Mouse (Mus musculus) fat pad, adult 2 months (tissue): Measurements from ENCODE around the gene Tusc2.
"Not testable (repeated sequence)": the region's sequence is repeated elsewhere in the genome, so short reads cannot be mapped to it uniquely, and the experiment has no call there.

ENCODE experiments used
- DNase-seq: peaks from one replicate; pipeline ENCODE4 v3.0.0-alpha.2; 2011; ENCODE audit warnings: low read depth, low spot score; ENCODE audit errors: extremely low read depth

The Tusc2 gene

DNA sequence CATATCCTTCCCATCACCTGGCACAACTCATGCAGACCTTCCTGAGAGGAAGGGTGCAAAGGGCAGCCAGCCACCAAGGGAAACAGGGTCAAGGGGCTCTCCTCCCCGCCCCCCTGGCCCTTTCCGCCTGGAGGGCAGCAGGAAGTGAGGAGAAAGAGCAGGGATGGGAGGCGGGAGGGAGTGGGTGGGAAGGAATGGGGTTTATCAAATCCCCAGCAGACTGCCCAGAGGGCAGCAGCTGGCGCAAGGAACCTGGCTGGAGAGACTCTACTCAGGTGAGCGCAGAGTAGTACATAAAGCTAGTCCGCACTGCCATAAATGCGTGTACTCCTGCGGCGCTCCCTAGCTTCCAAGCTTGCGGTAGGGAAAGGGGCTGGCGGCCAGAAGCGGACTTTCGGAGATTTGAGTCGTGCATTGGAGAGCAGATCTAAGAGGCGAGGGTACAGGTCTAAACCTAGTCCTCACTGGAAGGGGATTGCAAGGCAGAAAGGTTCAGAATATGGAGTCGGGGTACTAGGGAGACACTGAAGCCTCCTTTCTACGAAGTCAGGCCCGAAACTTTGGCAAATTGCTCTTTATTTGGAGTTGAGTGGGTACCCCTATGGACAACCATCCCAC is 4.8 kb downstream of the Tusc2 start, which contains the start of gene Hyal2:
TSS of gene Hyal2 (plus strand) at position 244 of the 618 bp plus-strand sequence.
- DNase-seq = no peak

DNA sequence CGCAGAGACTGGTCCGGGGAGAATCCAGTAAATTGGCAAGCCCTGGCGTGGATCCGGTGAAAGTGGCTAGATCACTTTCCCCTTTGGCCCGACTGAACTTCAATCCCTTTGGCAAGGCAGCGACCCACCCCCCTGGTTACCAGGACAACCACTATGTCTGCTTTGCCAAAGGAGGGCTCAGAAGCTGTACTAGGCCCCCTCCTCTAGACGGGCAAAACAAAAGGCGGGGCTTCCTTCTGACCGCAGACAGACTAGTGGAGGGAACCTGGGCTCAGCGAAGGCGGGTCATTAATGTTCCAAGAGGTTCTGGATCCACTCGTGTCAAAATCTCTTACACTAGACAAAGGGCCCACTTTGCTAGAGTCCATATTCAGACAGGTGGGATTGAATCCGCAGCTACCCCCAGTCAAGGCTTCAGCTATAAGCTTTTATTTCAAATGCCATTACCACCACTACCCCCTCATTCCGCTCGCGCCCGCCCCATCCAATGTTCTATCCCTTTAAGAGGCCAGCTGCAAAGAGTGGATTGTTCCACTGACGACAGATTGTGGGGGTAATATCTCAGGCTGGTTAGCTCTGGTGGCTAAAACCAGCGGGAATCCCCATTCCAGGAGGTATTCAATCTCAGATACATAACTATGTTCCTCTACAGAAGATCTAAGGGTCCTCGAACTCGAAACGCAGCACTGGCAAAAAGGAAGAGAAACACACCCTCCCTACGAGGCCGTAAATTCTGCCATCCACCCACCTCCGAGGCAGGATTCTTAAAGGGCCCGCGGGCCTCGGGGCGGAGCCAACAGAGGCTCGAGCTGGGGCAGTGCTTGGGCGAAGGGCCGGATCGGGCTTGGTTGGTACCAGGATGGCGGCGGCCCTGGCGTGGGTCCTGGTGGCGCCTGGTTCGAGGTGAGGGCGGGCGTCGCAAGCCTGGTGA is 5.5 kb downstream of the Tusc2 start:
- no peak for DNase-seq

DNA sequence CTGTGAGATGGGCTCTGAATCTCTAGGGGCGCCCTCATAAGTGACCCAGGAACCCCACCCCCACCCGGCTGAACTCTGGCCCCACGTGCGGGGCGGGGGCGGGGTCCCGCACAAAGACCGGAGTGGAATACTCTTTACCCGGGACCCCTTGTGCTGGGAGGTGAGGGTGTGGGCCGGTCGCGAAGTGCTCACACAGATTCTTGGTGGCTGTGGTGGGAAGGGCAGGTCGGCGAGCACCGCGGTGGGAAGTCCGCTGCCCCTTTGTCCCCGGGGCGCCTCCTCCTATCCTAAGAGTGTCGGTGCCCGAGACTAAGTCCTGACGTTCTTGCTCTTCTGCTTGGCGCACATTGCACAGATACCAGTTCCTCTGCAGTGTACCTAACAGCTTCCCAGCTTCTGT is 6.2 kb downstream of the Tusc2 start:
- no peak for DNase-seq

DNA sequence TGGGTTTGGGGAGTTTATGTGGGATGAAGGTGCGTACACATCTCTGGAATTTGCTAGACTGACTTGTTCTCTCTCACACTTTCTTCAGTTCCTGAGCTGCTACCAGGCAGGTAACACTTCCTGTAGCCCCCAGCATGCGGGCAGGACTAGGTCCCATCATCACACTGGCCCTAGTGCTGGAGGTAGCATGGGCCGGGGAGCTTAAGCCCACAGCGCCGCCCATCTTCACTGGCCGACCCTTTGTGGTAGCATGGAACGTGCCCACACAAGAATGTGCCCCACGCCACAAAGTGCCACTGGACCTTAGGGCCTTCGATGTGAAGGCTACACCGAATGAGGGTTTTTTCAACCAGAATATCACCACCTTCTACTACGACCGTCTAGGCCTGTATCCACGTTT is 7.0 kb downstream of the Tusc2 start:
- DNase-seq = no peak

DNA sequence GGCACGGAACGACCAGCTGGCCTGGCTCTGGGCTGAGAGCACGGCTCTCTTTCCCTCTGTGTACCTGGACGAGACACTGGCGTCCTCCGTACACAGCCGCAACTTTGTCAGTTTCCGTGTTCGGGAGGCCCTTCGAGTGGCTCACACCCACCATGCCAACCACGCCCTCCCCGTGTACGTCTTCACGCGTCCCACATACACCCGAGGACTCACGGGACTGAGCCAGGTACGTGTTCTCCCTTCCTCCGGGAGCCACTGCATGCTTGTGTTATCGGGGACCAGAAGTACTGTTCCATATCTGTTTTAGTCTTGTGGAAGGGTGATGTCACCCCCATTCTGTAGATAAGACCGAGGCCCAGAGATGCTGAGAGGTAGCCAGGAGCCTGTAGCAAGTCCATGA is 7.8 kb downstream of the Tusc2 start:
- no peak for DNase-seq

DNA sequence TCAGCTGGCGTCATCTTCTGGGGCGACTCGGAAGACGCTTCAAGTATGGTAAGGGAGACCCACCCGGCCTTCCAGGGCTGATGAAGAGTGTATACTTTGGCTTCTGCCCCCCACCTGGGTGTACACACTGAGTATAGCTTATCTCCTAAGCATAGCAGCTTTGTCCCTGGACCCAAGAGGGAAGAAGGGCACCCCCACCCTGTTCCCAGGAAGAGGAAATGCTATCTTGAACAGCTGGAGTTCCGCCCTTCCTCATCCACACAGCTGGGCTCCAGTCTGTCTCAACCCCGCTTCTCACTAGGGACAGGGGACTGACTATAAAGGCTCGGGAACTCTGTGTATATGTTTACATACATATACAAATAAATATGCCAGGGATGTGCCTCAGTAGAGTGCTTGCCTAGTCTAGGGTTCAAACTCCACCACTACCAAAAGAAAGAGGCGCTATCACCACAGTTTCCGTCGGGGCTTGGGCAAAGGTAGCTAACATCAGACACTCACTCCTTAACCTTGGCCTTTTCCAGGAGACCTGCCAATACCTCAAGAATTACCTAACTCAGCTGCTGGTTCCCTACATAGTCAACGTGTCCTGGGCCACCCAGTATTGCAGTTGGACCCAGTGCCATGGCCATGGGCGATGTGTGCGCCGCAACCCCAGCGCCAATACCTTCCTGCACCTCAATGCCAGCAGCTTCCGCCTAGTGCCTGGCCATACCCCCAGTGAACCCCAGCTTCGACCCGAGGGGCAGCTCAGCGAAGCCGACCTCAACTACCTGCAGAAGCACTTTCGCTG is 8.7 kb downstream of the Tusc2 start:
- peak; percentile 94 for DNase-seq

DNA sequence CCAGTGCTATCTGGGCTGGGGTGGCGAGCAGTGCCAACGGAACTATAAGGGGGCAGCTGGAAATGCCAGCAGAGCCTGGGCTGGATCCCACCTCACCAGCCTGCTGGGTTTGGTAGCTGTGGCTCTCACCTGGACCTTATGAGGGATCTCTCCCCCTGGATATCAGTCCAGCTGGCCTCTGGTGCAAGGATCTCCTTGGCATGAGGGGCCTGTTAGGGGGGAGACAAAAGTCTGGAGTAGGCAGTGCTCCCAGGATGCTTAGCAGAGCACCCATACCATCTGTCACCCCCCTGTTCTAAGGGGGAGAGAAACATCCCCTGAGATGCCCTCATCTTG is 9.2 kb downstream of the Tusc2 start:
- no peak for DNase-seq

DNA sequence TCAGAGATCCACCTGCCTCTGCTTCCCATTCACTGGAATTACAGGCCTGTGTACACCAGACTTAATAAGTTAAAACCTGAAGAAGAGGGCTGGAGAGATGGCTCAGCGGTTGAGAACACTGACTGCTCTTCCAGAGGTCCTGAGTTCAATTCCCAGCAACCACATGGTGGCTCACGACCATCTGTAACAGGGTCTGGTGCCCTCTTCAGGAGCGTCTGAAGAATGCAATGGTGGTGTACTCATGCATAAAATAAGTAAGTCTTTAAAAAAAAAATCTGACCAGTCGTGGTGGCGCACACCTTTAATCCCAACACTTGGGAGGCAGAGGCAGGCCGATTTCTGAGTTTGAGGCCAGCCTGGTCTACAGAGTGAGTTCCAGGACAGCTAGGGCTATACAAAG is 10.7 kb downstream of the Tusc2 start:
- not testable (repeated sequence) for DNase-seq

DNA sequence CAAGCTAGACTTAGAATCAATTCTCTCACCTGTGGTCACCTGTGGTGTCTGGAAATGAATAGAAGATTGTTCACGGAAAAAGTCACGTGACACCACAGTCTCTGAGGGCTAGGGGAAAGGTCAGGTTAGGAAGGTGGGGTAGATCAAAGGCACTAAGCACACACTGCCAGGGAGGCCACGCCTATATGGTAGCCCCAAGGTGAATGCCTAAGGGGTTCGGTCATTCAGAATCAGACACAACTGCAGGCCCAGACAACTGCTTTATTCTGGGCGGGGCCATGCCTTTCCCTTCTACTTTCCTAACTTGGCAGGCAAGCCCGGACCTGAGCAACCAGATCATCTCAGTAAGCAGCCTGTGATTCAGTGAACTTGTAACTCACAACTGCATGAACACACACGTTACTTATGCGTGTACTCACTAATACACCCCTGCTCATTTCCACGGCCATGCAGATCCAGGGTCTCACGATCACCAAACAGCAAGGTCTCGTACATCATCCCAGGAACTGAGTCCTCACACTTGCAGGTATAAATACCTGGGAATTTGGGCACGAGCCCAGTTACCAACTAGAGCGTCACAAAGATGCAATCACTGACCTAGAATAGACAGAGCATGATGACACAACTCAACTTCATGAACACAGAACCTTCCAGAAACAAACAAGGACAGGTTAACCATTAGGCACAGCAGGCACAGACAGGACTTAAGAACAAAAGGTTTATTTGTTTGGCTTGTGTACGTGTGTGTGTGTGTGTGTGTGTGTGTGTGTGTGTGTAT is 12.7 kb downstream of the Tusc2 start:
- peak; percentile 90 for DNase-seq

DNA sequence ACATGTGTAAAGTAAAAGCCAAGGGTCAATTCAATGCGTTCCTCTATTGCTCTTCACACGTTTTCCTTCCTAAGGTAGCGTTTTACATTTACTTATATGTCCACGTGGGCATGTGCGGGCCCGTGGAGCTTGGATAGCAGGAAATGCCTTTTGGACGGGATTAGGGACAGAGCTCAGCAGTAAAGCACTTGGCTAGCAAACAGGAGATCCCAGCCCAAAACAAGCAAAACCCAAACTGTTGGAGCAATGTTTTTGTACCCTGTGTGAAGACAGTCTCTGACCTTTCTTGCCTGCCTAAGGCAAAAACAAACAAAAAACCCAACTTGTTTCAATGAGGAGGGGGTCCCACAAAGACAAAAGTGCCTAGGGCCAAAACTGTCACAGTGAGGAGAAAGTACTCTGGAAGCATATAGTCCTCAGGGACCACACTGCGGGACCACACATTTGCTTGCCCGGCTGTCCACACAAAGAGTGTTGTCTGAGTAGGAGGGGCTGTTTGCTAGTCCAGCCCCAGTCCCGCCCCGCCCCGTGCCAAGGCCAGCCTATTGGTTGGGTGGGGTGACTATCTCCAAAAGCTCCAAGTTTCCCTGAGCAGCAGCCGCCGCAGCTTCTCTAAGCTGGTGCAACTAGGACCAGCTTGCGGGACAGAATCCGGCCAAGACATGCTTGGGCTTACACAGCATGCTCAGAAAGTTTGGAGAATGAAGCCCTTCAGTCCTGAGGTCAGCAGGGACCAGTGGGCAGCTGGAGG is 13.5 kb downstream of the Tusc2 start, which contains the start of gene Hyal1:
TSS of gene Hyal1 (plus strand) at position 571 of the 751 bp plus-strand sequence.
- peak; percentile 94 for DNase-seq

DNA sequence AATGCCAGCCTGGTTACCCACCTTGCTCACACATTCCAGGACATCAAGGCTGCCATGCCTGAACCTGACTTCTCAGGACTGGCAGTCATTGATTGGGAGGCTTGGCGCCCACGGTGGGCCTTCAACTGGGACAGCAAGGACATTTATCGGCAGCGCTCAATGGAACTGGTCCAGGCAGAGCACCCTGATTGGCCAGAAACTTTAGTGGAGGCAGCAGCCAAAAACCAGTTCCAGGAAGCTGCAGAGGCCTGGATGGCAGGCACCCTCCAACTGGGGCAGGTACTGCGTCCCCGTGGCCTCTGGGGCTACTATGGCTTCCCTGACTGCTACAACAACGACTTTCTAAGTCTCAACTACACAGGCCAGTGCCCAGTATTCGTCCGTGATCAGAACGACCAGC is 14.8 kb downstream of the Tusc2 start:
- no peak for DNase-seq

DNA sequence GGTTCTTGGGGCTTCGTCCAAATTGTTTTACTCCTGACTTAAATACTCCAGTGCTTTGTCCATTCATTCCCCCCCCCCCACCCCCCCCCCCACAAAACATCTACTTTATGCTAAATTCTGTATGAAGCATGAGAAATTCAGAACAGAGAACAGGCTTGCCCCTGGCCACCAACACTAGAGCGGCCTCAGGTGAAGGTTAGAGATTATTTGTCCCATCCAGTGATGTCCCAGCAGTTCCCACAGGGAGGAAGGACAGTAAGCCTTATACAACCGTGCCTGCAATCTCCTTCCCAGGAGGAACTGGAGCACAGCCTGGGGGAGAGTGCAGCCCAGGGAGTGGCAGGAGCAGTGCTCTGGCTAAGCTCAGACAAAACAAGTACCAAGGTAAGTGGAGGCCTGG is 15.5 kb downstream of the Tusc2 start, which contains the start of gene Naa80:
TSS of gene Naa80 (plus strand) at position 301 of the 400 bp plus-strand sequence.
- no peak for DNase-seq

DNA sequence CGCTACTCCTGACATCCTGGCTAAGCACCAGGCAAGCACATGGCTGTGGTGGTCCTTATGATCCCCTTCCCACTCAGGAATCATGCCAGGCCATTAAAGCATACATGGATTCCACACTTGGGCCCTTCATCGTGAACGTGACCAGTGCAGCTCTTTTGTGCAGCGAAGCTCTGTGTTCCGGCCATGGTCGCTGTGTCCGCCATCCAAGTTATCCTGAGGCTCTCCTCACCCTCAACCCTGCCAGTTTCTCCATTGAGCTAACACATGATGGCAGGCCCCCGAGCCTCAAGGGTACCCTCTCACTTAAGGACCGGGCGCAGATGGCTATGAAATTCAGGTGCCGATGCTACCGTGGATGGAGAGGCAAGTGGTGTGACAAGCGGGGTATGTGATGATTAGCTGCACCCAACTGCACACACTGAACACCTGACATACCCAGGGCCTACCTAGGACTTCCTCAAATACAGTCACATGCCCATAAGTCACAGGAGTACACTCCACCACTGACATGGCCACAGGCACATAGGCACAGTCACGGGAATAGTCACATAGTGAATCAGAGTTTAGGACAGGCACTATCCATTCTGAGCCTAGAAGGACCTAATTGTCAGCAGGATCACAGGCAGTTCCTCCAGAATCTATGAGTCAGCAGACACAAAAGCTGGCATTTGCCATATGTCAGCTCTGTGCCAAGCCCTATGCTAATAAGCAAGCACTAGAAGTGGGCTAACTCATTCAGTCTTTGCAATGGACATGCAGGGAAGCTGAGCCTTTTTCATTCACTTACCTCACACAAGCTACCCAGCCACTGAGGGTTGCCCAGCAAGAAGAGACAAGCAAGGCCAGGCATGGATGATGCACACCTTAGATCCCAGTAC is 16.2 kb downstream of the Tusc2 start:
- DNase-seq = no peak

DNA sequence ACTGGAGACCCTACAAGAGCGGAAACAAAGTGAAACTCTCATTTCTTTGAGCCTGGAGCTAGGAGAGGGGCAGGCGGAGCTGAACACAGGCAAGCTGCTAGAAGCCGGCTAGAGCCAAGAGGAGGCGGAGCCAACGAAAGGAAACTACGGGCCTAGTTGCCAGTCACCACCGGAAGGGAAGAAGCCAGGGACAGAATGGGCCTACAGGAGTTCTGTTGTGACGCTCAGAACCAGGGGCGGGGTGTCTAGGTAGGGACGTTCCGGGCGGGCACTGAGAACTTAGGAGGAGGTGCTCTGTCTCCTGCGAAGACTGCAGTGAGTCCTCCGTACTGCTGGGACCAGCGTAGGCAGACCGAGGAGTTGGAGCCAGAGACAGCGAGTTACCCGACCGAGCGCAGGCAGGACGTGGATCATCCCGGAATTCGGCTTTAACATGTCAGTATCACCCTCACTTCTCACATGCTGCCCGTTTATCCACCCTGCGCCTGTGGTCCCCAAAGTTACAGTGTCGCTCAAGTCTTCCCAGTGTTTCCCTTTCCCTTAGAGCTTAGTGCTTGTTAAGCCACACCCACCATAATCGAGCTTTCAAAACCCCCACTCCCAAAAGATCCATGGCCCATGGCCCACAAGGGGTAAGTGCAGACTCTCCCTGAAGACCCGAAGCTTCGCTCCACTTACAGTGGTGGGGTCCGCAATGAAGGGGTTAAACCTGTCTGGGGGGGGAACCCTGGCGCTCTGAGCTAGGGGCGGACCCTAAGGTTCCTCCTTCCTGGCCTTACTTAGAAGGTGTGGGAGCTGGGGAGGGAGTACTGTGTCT is 17.7 kb downstream of the Tusc2 start, which contains the start of gene Hyal3:
TSS of gene Hyal3 (plus strand) at position 318 of the 817 bp plus-strand sequence.
- DNase-seq = peak; percentile 76

DNA sequence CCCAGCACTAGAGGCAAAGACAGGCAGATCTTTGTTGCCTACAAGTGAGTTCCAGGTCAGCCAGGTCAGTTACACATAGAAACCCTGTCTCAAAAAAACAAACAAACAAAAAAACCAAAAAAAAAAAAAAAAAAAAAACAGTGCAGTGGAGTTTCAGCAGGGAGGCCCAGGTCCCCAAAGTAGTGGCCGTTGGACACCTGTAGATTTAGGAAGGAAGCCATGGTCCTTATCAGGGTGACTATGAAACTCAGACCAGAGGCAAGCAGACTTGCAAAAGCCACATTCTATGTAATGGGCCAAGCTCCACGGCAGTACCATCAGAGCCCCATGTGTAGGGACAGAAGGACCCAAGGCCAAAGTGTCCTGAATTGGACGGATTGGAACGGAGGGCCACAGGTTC is 18.5 kb downstream of the Tusc2 start:
- DNase-seq = no peak

DNA sequence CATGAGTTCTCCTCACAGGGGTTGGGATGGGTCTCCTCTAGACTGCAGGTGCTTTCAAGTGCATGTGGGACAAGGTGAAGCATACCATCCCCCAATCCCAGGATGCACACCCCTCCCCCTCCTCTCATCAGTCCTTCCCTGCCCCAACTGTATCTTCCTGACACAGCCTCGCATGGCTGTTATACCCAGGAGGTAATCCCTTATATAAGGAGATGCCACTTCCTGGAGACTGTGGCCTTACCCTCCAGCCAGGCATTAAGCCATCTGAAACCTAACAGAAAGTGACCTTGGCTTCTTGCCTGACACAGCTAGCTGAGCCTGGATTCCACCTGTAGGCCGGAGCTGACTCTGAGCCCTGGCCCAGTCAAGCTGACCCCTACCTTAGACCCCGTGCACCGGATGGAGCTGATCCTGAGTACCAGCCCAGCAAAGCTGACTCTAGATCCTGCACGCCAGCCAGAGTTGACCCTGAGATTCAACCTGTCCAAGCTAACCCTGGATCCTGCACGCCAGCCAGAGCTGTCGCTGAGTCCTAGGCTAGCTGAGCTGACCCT is 19.5 kb downstream of the Tusc2 start:
- DNase-seq = no peak

DNA sequence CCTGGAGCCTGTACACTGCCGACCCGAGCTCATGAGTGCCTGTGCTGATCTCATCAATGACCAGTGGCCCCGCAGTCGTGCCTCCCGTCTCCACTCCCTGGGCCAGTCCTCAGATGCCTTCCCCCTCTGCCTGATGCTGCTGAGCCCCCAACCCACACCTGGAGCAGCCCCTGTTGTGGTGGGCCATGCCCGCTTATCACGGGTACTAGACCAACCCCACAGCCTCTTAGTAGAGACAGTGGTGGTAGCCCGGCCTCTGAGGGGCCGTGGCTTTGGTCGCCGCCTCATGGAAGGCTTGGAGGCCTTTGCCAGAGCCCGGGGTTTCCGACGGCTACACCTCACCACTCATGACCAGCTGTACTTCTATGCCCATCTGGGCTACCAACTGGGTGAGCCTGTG is 20.1 kb downstream of the Tusc2 start:
- no peak for DNase-seq

DNA sequence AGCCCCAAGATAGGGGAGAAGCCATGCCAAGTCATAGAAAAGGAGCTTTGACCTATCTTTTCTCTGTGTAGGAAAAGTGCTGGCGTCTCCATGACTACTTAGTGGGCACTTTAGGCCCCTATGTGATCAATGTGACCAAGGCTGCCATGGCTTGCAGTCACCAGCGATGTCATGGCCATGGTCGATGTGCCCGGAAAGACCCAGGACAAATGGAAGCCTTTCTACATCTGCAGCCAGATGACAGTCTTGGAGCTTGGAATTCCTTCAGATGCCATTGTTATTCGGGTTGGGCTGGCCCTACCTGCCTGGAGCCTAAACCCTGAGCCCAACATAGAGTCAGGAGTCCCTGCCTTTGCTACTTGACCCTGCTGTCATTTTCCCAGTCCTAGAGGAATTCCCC is 23.4 kb downstream of the Tusc2 start:
- no peak for DNase-seq
